In the genomic region with DNA sequence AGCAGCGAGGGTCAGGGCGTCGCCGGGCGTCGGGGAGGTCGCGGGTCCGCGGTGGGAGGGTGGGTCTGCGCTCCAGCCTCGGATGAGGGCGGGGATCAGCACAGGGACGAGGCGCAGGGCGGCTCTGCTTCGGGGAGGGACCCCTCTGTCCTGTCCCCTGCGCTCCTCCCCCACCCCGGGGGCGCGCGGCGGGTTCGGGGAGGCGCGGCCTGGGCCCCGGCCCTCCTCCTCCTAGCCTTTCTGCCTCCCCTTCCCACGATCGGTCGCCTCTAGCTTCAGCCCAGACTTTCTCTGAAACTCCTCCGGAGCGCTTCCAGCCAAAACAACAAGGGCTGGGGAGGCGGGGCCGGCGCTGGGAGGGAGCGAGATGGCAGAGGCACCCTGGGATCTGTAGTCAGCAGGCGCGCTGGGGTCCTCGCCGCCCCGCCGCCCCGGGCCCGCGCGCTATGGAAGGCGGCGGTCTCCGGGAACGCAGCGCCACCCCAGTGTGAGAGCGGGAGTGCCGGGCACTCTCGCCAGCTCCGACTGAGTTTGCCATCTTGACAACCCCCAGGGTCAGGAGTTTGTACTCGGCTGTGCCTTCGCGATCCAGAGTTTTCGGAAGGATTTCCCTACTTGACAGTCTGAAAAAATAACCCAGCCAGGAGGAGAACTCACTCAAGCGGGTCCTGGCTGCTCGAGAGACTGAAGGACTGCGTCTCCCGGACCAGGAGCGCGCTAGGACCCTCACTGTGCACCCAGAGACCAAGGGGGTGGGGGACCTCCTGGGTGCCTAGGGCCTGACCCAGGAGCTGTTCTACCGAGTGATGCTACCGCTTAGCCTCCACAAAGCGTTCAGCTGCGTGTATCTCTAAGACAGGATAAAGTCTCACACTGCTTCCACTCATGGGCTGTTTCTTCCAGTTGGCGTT, we compare ENCODE assay signal across 8 mouse cellular contexts. TPM values are rescaled to one million over a fixed set of nuclear protein-coding genes. Genes with fewer than 3 reads are reported as not detected.
DNase-seq lines count a peak whose midpoint lies in the region; ATAC-seq lines count a peak whose summit lies in the region.

A gene (minus strand): TSS at position 324 of the 911 bp plus-strand sequence.

- no peaks in the 10 kb centered on the region for H3K9me3 ChIP-seq in intestine, embryonic 16.5 days (ENCODE audit: control insufficient read depth, low read length)

- no peaks in the 10 kb centered on the region for H3K27me3 ChIP-seq in intestine, embryonic 16.5 days (replicated peaks; ENCODE audit: control insufficient read depth, insufficient read depth, low read length)

- H3K4me1 ChIP-seq in intestine, embryonic 16.5 days (ENCODE audit: control insufficient read depth, insufficient read depth, low read length) = peaks cover 18% of the 10 kb centered on the region

- DNase-seq in adrenal gland, postnatal 4 days (ENCODE audit: low spot score in 2 of 2) = peak; percentile 74 to 84
- peak; percentile 96 for DNase-seq in embryo, embryonic 9.5 days (ENCODE audit: extremely low spot score)
- DNase-seq in gastrocnemius, postnatal 4 days (ENCODE audit: low spot score in 2 of 2) = peak; percentile 89 to 94
- peak; percentile 81 to 83 for DNase-seq in left cerebral cortex, postnatal 25 days (ENCODE audit: low spot score in 2 of 2)
- DNase-seq in right cerebral cortex, postnatal 4 days = peak; percentile 88
- no peak for DNase-seq in MN1 (ENCODE audit: low spot score)

- peak within 1 kb of the TSS; percentile 89 for H3K4me2 ChIP-seq in intestine, embryonic 16.5 days (ENCODE audit: low read depth, low read length)

- intact Hi-C loops in left cerebral cortex, postnatal 25 days (cut with DNase I) = loop anchor here (5.0 kb wide), 1 partner anchor 107 kb away; no protein-coding TSS in a partner anchor

- peak within 1 kb of the TSS; percentile 100 for H3K27ac ChIP-seq in intestine, embryonic 16.5 days (ENCODE audit: low read length)

- under 1% methylated on average over 69 of the region's 70 CpGs for WGBS in intestine, embryonic 16.5 days

- ATAC-seq in intestine, embryonic 16.5 days = peak; percentile 95
- peak; percentile 72 for ATAC-seq in megakaryocyte progenitor cell, adult 5-6 weeks (replicated peaks; ENCODE audit: poor library complexity)

- no peaks in the 10 kb centered on the region for H3K36me3 ChIP-seq in intestine, embryonic 16.5 days (ENCODE audit: control insufficient read depth, insufficient read depth, low read length)

- H3K9ac ChIP-seq in intestine, embryonic 16.5 days (ENCODE audit: low read depth, low read length) = peak within 1 kb of the TSS; percentile 94

- H3K4me3 ChIP-seq in intestine, embryonic 16.5 days (ENCODE audit: low read length) = peak within 1 kb of the TSS; percentile 92

RNA-seq across cellular contexts. Expression of the gene that starts here (rescaled TPM):
- 10 to 100 TPM; 34.6 TPM for total RNA-seq in adrenal gland, postnatal 4 days (2021)
- 10 to 100 TPM; 32.3 to 36.0 TPM for total RNA-seq in gastrocnemius, postnatal 4 days (2021)
- polyA plus RNA-seq in intestine, embryonic 16.5 days (2015; fragmentation: Nextera tagmentation; extraction: Ambion mirVana) = 9.0 and 10.5 TPM in 2 replicates
- total RNA-seq in left cerebral cortex, postnatal 25 days (2021) = 10 to 100 TPM; 13.6 to 14.1 TPM
- 3.5 and 6.0 TPM in 2 replicates for total RNA-seq in megakaryocyte progenitor cell, adult 5-6 weeks (2015)
- total RNA-seq in megakaryocyte progenitor cell, adult 5-6 weeks (2017) = 2.7 and 3.0 TPM in 2 replicates
